Mouse (Mus musculus): ENCODE measurements around the gene Fgf12. TPM values are rescaled to one million over a fixed set of nuclear protein-coding genes. Genes with fewer than 3 reads are reported as not detected.
A peak's percentile ranks its signal among the peaks of the same experiment; 100 is the strongest.

The Fgf12 gene
- total RNA-seq, 2 experiments from 2014 or later: 138 to 144 TPM

GRCm38 (mm10) chr16:28484920-28485319 lies 267.9 kb downstream of the Fgf12 start:
- no peak for DNase-seq
- intact Hi-C loops (cut with DNase I): no loop called here

- DNase-seq: no peak
- intact Hi-C loops (cut with DNase I): no loop called here
These were observed 273.8 kb downstream of the Fgf12 start for GRCm38 (mm10) chr16:28479022-28479421.

- DNase-seq: no peak
- intact Hi-C loops (cut with DNase I): no loop called here
These were observed 276.2 kb downstream of the Fgf12 start for GRCm38 (mm10) chr16:28476651-28477050.

DNA sequence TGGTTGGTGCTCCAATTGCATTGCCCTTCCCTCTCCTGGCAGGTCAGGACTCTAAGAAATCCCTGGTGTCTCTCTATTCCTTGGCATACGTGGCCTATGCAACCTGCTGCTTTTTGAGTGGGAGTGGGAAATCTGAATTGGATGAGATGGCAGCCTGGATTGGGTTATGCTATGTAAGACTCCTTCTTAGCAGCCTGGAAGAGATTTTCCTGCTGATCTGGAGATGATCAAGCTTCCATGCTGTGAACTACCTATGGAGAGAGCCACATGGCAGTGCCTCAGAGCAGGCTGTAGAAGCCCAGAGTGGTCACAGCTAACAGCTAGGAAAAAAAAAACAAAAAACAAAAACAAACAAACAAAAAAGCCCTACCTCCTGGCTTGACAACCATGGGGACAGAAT lies 277.3 kb downstream of the Fgf12 start:
- intact Hi-C loops (cut with DNase I): no loop called here

DNA sequence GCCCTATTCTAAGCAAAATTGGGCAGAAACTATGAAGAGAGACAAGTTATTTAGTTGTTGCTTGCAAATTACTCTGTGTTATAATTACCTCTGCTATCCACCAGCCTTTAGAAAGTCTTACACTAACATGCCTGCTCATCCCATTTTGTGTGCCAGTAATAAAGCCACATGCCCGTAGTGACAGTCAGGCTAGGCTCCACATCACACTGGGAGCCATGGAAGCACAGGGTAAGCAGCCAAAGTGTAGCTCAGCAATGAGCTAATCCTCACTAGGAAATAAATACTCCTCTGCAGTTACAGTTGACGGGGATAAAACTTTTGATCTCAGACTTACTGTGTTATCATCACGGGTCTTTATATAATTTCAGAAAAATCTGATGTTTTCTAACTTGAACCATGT lies 298.0 kb downstream of the Fgf12 start:
- intact Hi-C loops (cut with DNase I): no loop called here
- no peak for DNase-seq

More for the DNA sequence above, 277.3 kb downstream of the Fgf12 start:
- DNase-seq: no peak

- no peak for DNase-seq
- intact Hi-C loops (cut with DNase I): no loop called here
These were observed 305.8 kb downstream of the Fgf12 start for GRCm38 (mm10) chr16:28447114-28447455.

DNA sequence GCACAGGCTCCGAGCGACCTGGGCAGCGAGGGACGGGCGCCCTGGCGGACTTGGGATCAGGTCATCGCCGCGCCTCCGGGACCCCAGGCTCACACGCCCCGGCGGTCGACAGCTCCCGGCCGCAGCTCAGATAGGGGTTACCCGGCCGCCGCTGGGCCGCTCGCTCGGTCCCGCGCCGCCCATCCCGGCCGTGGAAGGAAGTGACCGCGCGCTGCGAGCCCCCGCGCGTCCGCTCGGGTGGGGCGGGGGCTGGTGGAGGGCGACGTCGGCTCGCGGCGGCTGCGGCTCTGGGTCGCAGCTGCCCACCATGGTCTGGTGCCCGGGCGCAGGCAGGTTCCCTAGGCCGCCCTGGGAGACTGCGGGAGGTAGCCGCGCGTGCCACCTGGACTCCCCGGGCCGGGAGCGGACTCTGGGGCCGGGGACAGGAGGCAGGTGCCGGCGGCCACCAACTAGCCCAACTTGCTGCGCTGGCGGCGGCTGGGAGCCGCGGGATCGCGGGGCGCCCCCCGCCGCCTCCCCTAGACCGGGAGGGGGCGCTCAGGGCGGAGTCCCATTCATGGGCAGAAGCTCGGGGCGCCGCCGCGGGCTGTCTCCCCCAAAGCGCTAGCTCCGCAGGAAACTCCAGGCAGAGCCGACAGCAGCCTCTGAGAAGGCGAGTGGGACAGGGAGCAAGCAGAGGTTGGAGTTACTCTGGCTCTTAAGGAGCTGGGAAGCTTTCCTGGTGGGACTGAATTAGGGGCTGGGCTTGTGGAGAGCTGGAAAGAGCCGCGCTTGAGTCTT lies 306.3 kb downstream of the Fgf12 start:
- DNase-seq: peak; percentile 56
- intact Hi-C loops (cut with DNase I): no loop called here

DNA sequence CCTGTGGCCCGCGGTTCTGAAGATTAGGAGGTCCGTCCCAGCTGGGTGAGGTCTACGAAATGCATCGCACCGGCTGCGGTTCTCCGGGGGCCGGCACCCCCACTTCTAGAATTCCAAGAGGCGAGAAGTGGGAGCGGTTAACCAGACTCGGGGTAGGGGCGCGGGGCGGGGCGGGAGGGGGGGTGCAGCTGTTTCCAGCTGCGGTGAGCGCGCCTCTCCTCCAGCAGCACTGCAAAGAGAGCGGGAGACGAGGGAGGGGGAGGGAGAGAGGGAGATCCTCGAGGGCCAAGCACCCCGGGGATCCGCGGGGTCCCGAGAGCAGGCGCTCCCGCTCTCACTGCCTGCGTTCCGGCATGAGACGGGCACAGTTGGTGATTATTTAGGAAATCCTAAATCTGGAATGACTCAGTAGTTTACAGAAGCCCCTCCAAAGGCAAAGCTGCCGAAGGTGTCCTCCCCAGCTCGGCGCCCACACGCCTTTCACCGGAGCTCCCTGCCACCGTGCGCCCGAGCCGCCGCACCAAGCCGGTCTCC lies 307.0 kb downstream of the Fgf12 start:
- peak; percentile 22 for DNase-seq
- intact Hi-C loops (cut with DNase I): no loop called here

DNA sequence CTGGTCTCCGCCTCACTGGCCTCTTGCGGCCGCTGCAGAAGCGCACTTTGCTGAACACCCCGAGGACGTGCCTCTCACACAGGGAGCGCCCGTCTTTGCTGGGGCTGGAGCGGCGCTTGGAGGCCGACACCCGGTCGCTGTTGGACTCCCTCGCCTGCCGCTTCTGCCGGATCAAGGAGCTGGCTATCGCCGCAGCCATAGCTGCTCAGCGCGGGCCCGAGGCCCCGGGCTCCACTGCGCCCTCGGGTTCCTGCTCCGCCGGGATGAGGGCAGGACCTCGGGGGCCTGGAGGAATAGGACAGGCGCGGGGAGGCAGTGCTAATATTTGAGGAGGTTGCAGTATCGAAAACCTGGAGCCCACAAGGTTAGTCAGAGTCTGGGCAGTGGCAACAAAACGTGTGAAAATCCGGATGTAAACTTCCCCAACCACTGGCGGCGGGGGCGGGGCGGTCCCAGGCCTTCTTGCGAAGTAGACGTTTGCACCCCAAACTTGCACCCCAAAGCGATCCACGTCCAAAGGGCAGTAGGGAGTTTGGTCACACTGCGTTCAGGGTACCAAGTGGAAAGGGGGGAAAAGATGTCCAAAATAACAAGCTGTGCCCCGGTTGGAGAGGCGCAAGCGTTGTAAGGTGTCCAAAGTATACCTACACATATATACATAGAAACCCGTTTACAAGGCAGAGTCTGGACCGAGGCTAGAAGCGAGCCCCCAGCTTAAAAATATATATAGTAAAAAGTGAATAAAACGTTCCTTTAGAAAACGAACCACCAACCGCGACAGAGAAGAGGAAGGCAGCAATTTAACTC lies 307.7 kb downstream of the Fgf12 start:
- DNase-seq: peak; percentile 56
- intact Hi-C loops (cut with DNase I): no loop called here

DNA sequence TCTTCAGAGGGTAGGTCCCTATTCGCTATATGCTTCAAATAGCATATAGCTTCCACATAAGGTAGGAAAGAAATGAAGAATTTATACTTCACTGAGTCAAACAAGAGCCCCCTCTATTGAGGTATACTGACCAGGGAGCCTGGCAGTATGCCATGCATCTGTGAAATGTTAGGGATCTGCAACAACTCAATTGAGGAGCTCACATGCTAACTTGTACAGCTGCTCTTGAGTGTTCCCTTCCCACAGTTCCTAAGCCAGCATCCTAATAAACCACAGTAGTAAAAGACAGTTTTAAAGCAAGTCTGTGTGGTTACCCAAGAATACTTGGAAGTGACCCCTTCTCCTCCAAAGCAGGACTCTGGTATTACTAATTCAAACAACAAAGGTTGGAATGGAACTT lies 331.3 kb downstream of the Fgf12 start:
- intact Hi-C loops (cut with DNase I): no loop called here
- DNase-seq: no peak

GRCm38 (mm10) chr16:28419693-28420299 lies 333.1 kb downstream of the Fgf12 start:
- DNase-seq: no peak
- intact Hi-C loops (cut with DNase I): no loop called here

- DNase-seq: no peak
- intact Hi-C loops (cut with DNase I): no loop called here
These were observed 341.6 kb downstream of the Fgf12 start for GRCm38 (mm10) chr16:28411210-28411817.

DNA sequence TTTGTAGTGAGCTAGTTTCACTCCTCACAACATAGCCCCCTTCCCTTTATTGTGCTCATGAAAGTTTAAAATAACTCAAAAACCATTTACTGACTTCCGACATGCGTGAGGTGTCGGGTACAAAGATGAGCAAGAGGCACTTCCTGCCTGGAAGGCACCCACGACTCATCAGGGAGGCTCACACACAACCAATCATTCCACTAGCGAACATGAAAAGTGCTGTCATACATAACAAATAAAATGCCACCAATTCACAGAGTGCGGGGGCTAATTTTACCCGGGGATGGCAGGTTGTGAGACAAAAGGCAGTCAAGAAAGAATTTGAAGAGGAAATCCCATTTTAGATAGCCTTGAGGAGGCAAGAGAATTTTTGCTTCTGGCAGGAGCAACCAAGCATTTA lies 344.6 kb downstream of the Fgf12 start:
- intact Hi-C loops (cut with DNase I): no loop called here
- DNase-seq: no peak

GRCm38 (mm10) chr16:28407892-28408291 lies 345.0 kb downstream of the Fgf12 start:
- DNase-seq: no peak
- intact Hi-C loops (cut with DNase I): no loop called here

- intact Hi-C loops (cut with DNase I): no loop called here
- no peak for DNase-seq
These were observed 348.7 kb downstream of the Fgf12 start for GRCm38 (mm10) chr16:28404156-28404555.

- intact Hi-C loops (cut with DNase I): no loop called here
- peak; percentile 10 for DNase-seq
These were observed 350.2 kb downstream of the Fgf12 start for GRCm38 (mm10) chr16:28402701-28403100.

DNA sequence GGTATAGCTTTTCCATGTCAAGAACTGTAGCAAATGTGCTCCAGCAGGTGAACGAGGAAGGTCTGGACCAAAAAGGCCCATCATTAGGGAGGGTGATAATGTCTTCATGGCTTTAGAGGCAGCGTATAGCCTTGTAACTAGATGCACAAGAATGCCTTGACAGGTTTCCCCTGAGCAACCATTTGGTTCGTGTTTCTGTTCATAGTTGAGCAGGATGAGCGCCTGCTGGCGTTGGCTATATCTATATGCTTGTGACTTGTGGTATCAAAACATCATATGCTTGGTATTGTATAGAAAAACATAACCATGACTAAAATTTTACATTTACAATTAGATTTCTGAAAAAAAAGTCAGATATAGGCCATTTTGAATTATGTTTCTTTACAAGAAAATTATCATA lies 361.6 kb downstream of the Fgf12 start:
- DNase-seq: no peak
- intact Hi-C loops (cut with DNase I): no loop called here

GRCm38 (mm10) chr16:28389114-28389513 lies 363.8 kb downstream of the Fgf12 start:
- no peak for DNase-seq
- intact Hi-C loops (cut with DNase I): no loop called here

- intact Hi-C loops (cut with DNase I): no loop called here
- no peak for DNase-seq
These were observed 378.1 kb downstream of the Fgf12 start for GRCm38 (mm10) chr16:28374790-28375189.

- intact Hi-C loops (cut with DNase I): no loop called here
- no peak for DNase-seq
These were observed 379.6 kb downstream of the Fgf12 start for GRCm38 (mm10) chr16:28373311-28373710.

DNA sequence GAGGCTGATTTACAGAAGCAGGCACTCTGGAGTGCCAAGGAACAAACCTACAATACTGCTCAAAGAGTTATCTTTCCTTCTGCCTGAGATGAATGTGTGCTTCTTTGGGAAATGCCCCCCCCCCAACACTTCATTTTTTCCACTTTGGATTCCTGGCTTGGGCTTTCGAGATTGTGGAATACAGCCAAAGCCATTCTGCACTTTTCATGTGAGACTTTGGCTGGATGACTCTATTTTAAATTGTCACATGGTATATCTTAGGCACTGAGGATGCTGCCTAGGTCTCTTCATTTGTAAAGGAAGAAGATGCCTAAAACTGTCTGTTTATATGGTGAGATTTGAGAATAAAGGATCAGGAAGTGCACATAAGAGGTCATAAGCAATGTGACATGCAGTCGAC lies 402.2 kb downstream of the Fgf12 start:
- intact Hi-C loops (cut with DNase I): no loop called here
- DNase-seq: no peak
